Mouse (Mus musculus) v-Abl transformed pro-B cells (cell line): ENCODE data around the gene Sdc1.

Experiments
- in situ Hi-C, 2 experiments: fragments of 400-800 bp; cut with MboI; formaldehyde crosslinking; loops; one replicate each; pipeline ENCODE4 v1.15.1; 2025; ENCODE audit not compliant: unreplicated experiment in 2 of 2

Sdc1 gene

DNA sequence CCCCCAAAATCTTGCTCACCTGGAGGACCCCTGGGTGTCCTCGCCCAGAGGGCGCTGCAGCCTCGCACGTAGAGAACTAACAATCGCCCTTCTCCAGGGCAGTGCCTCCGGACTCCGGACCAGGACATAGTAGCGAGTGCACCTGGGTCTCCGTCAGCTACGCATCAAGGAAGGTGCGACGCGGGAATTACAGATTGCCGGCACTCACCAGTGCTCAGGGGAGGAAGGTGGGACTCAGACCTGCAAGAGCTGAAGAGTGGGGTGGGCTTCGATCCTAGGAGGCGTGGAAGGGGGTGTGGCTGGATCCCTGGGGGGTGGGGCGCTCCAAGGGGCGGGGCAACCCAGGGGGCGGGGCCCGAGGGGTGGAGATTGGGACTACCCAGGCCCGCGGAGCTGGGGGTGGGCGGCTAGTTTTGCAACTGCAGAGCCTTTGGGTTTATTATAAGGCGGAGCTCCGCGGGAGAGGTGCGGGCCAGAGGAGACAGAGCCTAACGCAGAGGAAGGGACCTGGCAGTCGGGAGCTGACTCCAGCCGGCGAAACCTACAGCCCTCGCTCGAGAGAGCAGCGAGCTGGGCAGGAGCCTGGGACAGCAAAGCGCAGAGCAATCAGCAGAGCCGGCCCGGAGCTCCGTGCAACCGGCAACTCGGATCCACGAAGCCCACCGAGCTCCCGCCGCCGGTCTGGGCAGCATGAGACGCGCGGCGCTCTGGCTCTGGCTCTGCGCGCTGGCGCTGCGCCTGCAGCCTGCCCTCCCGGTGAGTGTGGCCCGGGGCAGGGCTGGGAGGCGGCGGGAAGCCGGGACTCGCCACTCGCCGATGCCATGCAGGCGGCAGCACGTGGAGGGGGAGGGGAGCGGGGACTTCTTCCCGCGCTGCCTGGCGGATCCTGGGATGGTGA lies at the start of gene Sdc1:
Sdc1 (plus strand) TSS at position 378 of the 898 bp plus-strand sequence.
- in situ Hi-C loops: loop anchor here (5.0 to 25.0 kb wide), 3 partner anchors 114 to 241 kb away; no protein-coding TSS in a partner anchor

DNA sequence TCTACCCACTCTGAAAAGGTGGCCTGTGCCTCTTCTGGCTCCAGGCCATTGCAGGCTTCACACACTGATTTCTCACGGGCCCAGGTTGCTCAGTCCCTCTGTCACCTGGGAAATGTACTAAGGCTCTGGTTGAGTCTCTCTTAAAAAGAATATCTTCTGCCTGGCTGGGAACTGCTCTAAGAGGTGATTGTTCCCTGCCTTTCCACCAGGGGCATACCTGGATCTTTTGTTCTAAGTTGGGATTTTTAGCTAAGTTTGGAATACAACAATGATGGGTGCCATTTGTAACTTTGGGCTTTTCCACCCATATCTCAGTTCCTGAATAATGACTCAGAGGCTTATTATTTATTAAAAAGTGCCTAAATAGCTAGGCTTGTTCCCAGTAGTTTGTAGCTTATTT lies 44.2 kb upstream of the Sdc1 start:
- in situ Hi-C loops: loop anchor here in 1 of 2 experiments (25.0 kb wide), 1 partner anchor 90 kb away; no protein-coding TSS in a partner anchor

- in situ Hi-C loops: loop anchor here in 1 of 2 experiments (25.0 kb wide), 1 partner anchor 91 kb away; no protein-coding TSS in a partner anchor
These were observed 42.4 kb upstream of the Sdc1 start for GRCm38 (mm10) chr12:8728739-8729138.

DNA sequence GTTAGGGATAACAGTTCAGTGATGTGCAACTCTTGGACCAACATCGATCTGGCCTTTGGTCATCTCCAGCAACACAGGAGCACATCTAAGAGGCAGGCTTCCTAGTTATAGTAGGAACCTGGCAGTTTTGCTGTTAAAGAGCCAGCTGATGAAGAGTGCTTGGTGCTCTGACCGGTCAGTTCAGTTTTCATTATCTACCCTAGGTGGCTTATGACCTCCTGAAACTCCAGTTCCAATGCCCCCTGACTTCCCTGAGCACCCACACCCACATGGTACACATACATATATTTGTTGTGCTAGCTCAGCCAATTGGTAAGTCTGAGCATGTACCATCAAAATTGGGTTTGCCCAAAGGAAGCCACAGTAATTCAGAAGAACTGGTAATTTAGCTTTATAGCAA lies 17.5 kb upstream of the Sdc1 start:
- in situ Hi-C loops: loop anchor here in 1 of 2 experiments (25.0 kb wide), 1 partner anchor 259 kb away; no protein-coding TSS in a partner anchor

GRCm38 (mm10) chr12:8754116-8754515 lies 17.0 kb upstream of the Sdc1 start:
- in situ Hi-C loops: loop anchor here in 1 of 2 experiments (25.0 kb wide), 1 partner anchor 258 kb away; no protein-coding TSS in a partner anchor

DNA sequence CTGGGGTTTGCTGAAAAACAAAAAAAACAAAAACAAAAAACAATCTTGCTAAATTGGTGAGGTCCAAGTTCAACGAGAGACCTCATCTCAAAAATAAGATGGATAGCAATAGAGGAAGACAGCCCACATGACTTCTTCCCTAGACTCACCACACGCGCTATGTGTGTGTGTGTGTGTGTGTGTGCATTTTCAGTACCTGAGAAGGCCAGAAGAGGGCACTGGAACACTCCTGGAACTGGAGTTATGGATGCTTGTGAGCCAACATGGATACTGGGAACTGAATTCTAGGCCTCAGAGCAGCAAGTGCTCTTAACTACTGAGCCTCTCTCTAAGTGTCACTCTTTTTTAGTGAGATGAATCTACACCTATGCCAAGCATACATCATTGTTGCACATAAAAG lies 13.1 kb upstream of the Sdc1 start:
- in situ Hi-C loops: loop anchor here in 1 of 2 experiments (25.0 kb wide), 1 partner anchor 254 kb away; no protein-coding TSS in a partner anchor

DNA sequence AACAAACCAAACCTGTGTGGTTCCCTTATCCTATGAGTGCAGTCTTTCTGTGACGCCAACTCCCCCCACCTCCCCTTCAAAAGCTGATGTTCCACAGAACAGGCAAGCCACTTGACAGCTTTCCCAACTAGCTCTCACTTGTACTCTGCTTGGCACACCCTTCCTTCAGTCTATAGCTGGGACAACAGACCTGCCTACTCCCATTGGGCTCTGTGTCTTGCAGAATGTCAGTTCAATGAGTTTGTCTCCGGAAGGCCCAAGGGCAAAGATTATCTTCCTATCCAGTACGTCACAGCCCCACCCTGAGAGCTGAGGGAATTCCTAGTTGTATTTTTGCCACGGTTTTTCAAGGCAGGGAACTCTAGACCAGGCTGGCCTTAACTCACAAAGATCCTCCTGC lies 12.0 kb upstream of the Sdc1 start:
- in situ Hi-C loops: loop anchor here in 1 of 2 experiments (25.0 kb wide), 1 partner anchor 253 kb away; no protein-coding TSS in a partner anchor

DNA sequence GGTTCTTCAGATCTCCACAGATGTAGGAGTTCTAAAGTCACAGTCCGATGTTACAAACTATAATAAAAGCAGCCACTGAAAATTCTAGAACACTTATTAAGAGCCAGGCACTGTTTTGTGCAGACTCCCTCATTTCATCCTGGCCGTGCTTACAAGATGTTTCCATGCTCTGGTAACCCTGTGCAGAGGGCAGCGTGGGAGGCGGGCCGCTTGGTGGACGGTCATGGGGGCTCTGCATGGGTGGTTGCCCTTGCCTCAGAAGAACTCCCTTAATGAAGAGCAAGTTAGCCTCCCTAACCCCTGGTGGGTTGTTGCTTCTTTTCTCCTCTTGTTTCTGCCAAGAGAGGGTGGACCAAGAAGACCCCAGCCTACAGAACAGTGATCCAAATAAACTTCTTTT lies 11.3 kb upstream of the Sdc1 start:
- in situ Hi-C loops: loop anchor here in 1 of 2 experiments (25.0 kb wide), 1 partner anchor 253 kb away; no protein-coding TSS in a partner anchor

- in situ Hi-C loops: loop anchor here in 1 of 2 experiments (25.0 kb wide), 1 partner anchor 252 kb away; no protein-coding TSS in a partner anchor
These were observed 10.6 kb upstream of the Sdc1 start for GRCm38 (mm10) chr12:8760561-8760960.

DNA sequence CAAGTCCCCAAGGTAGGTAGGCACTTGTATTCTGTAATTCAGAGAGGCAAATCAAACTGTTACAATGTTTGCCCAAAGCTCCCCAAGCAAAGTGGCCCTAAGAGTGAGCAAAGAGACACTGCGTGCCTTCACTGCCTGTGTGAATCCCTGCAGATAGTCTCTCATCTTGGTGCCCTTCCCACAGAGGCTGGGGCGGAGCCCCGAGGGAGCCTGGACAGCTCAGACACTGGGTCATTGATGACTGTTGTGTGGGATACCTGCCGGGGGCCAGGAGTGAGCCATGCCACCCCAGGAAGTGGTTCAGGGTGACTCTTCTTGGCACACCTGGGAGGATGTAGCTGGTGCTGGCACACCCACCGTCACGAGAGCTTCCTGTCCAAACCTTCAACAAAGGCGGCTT lies 10.1 kb upstream of the Sdc1 start:
- in situ Hi-C loops: loop anchor here in 1 of 2 experiments (25.0 kb wide), 1 partner anchor 251 kb away; no protein-coding TSS in a partner anchor

DNA sequence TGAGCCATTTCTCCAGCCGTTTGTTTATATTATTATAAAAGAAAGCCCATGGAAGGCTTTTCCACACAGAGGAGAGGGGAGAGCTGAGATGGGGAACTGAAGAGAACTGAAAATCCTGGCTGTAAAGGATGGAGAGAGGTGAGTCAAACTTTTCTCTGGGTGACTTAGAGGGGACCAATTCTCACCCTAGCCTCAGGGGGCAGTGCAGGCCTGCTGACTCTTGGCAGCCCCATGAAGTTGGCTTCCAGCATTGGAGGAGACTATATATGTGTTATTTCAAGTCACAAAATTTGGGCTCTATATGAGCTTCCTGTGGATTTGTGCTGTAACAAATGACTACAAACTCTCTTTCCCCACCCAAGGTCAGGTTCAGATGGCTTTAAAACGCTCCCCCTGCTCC lies 8.5 kb upstream of the Sdc1 start:
- in situ Hi-C loops: loop anchor here in 1 of 2 experiments (25.0 kb wide), 1 partner anchor 250 kb away; no protein-coding TSS in a partner anchor

DNA sequence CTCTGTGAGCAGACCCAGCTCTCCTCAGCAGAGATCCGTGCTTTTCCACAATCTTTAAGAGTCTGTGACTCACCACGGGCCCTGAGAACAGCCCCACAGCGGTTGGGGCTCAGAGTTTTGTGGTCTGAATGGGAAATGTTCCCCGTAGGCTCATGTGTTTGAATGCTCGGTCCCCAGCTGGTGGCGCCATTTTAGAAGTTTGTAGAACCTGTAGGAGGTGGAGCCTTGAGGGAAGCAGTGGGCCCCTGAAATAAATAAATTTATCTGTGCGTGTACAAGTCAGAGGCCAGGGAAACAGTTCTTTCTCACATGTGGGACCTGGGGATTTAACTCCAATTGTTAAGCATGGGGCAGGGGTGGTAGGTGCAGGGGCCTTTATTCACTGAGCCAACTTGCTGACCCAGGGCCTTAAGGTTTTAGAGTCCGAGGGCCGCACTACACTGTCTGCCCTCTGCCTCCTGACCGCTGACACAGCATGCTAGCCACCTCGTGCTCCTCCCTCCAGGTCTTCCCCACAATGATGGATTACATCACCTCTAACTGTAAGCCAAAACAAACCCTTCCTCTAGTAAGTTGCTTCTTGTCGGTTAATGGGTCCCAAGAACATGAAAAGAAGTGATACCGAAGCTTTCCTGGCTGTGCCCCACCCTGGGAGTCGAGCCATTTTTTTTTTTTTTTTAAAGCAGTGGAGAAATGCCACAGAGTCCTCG lies 6.7 kb upstream of the Sdc1 start:
- in situ Hi-C loops: loop anchor here in 1 of 2 experiments (25.0 kb wide), 1 partner anchor 248 kb away; no protein-coding TSS in a partner anchor

- in situ Hi-C loops: loop anchor here (5.0 to 25.0 kb wide), 3 partner anchors 113 to 240 kb away; no protein-coding TSS in a partner anchor
These were observed 789 bp downstream of the Sdc1 start for GRCm38 (mm10) chr12:8771844-8772380.

- in situ Hi-C loops: loop anchor here (5.0 to 25.0 kb wide), 3 partner anchors 112 to 240 kb away; no protein-coding TSS in a partner anchor
These were observed 1.5 kb downstream of the Sdc1 start for GRCm38 (mm10) chr12:8772451-8773143.

- in situ Hi-C loops: loop anchor here (5.0 to 25.0 kb wide), 3 partner anchors 111 to 239 kb away; no protein-coding TSS in a partner anchor
These were observed 2.2 kb downstream of the Sdc1 start for GRCm38 (mm10) chr12:8773336-8773735.

DNA sequence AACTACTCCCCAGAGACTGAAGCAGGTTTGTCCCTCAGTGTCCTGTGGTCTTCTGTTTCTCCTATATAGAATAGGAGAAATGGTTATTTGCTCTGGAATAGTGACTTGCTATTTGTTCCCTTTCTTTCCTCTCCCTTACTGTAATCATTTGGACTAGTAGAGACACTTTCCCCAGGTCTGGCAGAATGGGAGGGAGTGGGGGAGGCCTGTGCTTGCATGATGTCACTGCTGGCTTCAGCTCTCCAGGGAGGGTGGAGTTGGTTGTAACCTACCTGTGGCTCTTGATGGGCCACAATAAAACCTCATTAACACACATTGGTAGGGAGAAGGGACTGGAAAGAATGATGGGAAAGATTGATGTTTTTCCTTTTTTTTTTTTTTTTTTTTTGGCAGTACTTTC lies 3.1 kb downstream of the Sdc1 start:
- in situ Hi-C loops: loop anchor here (5.0 to 25.0 kb wide), 3 partner anchors 111 to 238 kb away; no protein-coding TSS in a partner anchor

GRCm38 (mm10) chr12:8776206-8776605 lies 5.1 kb downstream of the Sdc1 start:
- in situ Hi-C loops: loop anchor here in 1 of 2 experiments (10.0 kb wide), 1 partner anchor 109 kb away; no protein-coding TSS in a partner anchor

DNA sequence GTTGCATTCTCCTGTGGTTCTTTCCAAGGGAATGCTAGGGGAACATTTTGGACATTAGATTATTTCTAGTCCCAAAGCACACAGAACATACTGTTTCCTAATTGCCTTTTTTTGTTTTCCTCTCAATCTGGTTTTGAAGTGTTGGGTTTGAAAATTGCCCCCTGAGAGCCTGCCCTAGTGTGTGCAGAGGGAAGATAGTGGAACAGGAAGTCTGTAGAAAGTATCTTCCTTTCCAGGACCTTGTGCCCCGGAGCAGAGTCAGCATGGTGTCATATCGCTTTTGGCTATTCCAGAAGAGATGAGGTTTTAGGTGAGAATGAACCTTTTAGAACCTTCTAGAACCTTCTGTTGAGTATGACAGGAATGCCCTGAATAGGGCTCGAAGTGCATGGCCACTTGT lies 5.6 kb downstream of the Sdc1 start:
- in situ Hi-C loops: loop anchor here in 1 of 2 experiments (10.0 kb wide), 1 partner anchor 108 kb away; no protein-coding TSS in a partner anchor

- in situ Hi-C loops: loop anchor here in 1 of 2 experiments (10.0 kb wide), 1 partner anchor 107 kb away; no protein-coding TSS in a partner anchor
These were observed 7.0 kb downstream of the Sdc1 start for GRCm38 (mm10) chr12:8778106-8778505.
